Mouse (Mus musculus) inflammation-experienced regulatory T-cells, adult 6 months (primary cell): Measurements from ENCODE around the gene Kcnk7. TPM values are rescaled to one million over a fixed set of nuclear protein-coding genes. Genes with fewer than 3 reads are reported as not detected.
A peak's percentile ranks its signal among the peaks of the same experiment; 100 is the strongest.
"Not testable (repeated sequence)": the region's sequence is repeated elsewhere in the genome, so short reads cannot be mapped to it uniquely, and the experiment has no call there.

Source experiments
- ATAC-seq: one replicate; pipeline ENCODE4 v1.8.0; 2017
- polyA plus RNA-seq, 3 experiments: library from polyadenylated mRNA; unstranded; fragments of 100-300 nt; shearing (Covaris generic); gene quantifications; one replicate each; pipeline ENCODE4 v1.2.1; 2017

The Kcnk7 gene
- 1 to 10 TPM; 1.5 to 5.7 (median 2.6) TPM for polyA plus RNA-seq

- peak; percentile 78 for ATAC-seq
Measured at GRCm38 (mm10) chr19:5704163-5704800, at the start of gene Kcnk7. Kcnk7 (plus strand) TSS chr19:5704367.

GRCm38 (mm10) chr19:5654720-5655298 lies 49.4 kb upstream of the Kcnk7 start:
- no peak for ATAC-seq

GRCm38 (mm10) chr19:5660942-5661751 lies 43.0 kb upstream of the Kcnk7 start:
- ATAC-seq, result peak; percentile 20

GRCm38 (mm10) chr19:5662310-5662709 lies 41.9 kb upstream of the Kcnk7 start:
- ATAC-seq, result peak; percentile 65

- peak; percentile 86 for ATAC-seq
Measured at GRCm38 (mm10) chr19:5662981-5663913, 40.9 kb upstream of the Kcnk7 start, which contains the start of gene Sipa1. Sipa1 (minus strand) TSS chr19:5663707.

GRCm38 (mm10) chr19:5664669-5665257 lies 39.4 kb upstream of the Kcnk7 start:
- no peak for ATAC-seq

GRCm38 (mm10) chr19:5665465-5665864 lies 38.7 kb upstream of the Kcnk7 start:
- no peak for ATAC-seq

GRCm38 (mm10) chr19:5666386-5666785 lies 37.8 kb upstream of the Kcnk7 start:
- no peak for ATAC-seq

- ATAC-seq, result no peak
Measured at GRCm38 (mm10) chr19:5668372-5668771, 35.8 kb upstream of the Kcnk7 start.

GRCm38 (mm10) chr19:5680432-5680831 lies 23.7 kb upstream of the Kcnk7 start:
- no peak for ATAC-seq

- ATAC-seq, result no peak
Measured at GRCm38 (mm10) chr19:5684236-5684635, 19.9 kb upstream of the Kcnk7 start.

- ATAC-seq, result no peak
Measured at GRCm38 (mm10) chr19:5684985-5685384, 19.2 kb upstream of the Kcnk7 start.

- ATAC-seq, result no peak
Measured at GRCm38 (mm10) chr19:5685431-5685830, 18.7 kb upstream of the Kcnk7 start.

- ATAC-seq, result no peak
Measured at GRCm38 (mm10) chr19:5685861-5686260, 18.3 kb upstream of the Kcnk7 start.

- no peak for ATAC-seq
Measured at GRCm38 (mm10) chr19:5686437-5686836, 17.7 kb upstream of the Kcnk7 start.

GRCm38 (mm10) chr19:5686954-5687353 lies 17.2 kb upstream of the Kcnk7 start:
- not testable (repeated sequence) for ATAC-seq

- no peak for ATAC-seq
Measured at GRCm38 (mm10) chr19:5687738-5688137, 16.4 kb upstream of the Kcnk7 start.

- ATAC-seq, result peak; percentile 78
Measured at GRCm38 (mm10) chr19:5688200-5689087, 15.7 kb upstream of the Kcnk7 start, which contains the start of the genes Map3k11 and Pcnx3. Map3k11 (plus strand) TSS chr19:5688742. Pcnx3 (minus strand) TSS chr19:5688908.

GRCm38 (mm10) chr19:5689088-5689428 lies 15.1 kb upstream of the Kcnk7 start:
- no peak for ATAC-seq

GRCm38 (mm10) chr19:5689565-5690342 lies 14.4 kb upstream of the Kcnk7 start:
- peak; percentile 75 for ATAC-seq
